Mouse (Mus musculus) left cerebral cortex, postnatal 14 days (tissue): ENCODE results near the gene Eif4ebp2. TPM values are rescaled to one million over a fixed set of nuclear protein-coding genes. Genes with fewer than 3 reads are reported as not detected.
A peak's percentile ranks its signal among the peaks of the same experiment; 100 is the strongest.

ENCODE experiments used
- DNase-seq, 2 experiments: peaks; one replicate each; pipeline ENCODE4 v3.0.0; 2021 to 2022; ENCODE audit warnings: low spot score in 2 of 2, mixed read lengths in 1 of 2
- intact Hi-C: fragments of 180-260 bp; cut with DNase I; formaldehyde crosslinking; loops from one replicate; pipeline ENCODE4 v1.15.1; 2025
- total RNA-seq, 2 experiments: library from RNA; stranded (reverse); gene quantifications; 2 replicates each; pipeline ENCODE4 v1.2.3; 2021

The Eif4ebp2 gene
- total RNA-seq, 2 experiments from 2014 or later: 43.0 to 45.8 TPM

DNA sequence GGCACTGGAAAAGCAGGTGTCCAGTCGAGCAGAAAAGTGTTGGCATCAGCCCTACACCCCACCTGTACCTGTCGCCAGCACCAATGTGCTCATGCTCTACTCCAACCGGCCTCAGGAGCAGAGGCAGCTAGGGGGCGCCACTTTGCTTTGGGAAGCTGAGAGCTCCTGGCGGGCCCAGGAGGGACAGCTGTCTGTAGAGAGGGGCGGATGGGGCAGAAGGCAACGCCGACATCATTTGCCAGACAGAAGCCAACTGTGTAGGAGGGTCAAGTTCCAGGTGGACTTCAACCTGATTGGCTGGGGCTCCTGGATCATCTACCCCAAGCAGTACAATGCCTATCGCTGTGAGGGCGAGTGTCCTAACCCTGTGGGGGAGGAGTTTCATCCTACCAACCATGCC lies 29.2 kb downstream of the Eif4ebp2 start:
- DNase-seq: no peak
- intact Hi-C loops: no loop called here

DNA sequence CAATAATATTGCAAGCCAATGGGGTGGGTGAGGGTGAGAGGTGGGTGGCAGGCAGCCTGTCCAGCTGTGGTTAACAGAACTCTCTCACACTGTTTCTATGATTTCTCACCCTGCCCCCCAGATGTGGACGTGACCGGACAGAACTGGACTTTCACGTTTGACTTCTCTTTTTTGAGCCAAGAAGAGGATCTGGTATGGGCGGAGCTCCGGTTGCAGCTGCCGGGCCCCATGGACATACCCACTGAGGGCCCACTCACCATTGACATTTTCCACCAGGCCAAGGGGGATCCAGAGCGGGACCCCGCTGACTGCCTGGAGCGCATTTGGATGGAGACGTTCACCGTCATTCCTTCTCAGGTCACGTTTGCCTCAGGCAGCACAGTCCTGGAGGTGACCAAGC lies 29.6 kb downstream of the Eif4ebp2 start:
- intact Hi-C loops: no loop called here
- no peak for DNase-seq

DNA sequence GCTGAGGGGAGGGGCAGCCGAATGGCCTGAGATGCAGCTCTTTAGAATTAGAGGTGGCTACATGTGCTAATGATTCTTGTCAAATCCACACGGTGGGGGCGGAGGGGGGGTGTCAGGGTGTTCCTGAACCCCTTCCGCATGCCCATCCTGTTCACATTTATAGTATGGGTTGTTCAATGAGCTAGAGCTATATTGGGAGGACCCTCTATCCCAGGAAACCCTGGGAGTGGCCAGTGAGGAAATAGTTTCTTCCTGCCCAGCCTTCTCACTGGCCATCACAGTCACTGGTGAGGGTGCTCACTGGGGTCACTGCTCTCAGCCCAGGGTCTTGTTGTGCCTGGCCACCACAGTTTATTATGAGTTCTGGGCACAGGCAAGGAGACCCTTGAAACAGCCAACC lies 32.5 kb downstream of the Eif4ebp2 start:
- DNase-seq: no peak
- intact Hi-C loops: no loop called here

DNA sequence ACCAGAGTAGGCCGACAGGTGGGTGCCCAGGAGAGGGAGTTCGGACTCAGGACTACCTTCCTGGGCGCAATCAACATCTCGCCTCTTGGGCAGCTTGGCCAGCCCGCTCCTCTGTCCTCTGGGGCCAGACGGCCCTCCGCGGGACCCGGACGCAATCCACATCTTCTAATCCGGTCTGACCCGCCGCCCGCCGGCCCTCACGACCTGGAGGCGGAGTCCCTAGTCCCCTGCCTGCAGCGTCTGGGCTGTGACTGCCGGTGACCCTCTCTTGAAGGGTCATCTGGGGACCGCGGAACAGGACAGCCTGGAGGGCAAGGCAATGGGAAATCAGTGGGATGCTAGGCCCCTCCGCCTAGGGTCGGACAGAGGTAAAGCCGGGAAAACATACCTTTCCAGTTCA lies 33.3 kb downstream of the Eif4ebp2 start:
- intact Hi-C loops: no loop called here
- no peak for DNase-seq

DNA sequence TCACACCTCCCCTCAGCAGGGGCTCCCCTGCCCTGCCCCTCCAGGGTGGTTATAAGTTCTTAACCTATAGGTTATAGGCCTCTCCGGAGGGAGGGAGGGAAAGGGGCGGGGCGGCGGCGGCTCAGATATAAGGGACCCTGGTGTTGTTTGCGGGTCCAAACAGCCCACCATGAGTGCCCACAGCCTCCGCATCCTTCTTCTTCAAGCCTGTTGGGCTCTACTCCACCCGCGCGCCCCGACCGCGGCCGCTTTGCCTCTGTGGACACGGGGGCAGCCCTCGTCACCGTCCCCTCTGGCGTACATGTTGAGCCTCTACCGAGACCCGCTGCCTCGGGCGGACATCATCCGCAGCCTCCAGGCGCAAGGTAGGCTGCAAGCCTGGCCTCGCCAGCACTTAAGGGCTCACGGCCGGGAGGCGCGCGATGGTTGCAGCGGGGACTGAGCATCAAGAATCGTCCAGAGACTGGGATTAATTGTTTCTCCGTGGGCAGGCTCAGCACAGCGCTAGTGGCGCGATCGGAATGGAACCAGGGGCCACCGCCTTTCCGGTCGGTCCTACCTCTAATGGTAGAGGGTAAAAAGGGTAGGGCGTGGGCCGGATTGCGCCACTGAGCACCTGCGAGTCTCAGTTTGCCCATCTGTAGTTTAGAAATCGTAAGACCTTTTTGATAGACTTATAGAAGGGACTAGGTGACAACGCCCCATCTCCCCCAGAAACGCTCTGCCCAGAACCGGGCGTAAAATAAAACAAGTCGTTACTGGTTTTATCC lies 34.1 kb downstream of the Eif4ebp2 start:
- intact Hi-C loops: no loop called here

DNA sequence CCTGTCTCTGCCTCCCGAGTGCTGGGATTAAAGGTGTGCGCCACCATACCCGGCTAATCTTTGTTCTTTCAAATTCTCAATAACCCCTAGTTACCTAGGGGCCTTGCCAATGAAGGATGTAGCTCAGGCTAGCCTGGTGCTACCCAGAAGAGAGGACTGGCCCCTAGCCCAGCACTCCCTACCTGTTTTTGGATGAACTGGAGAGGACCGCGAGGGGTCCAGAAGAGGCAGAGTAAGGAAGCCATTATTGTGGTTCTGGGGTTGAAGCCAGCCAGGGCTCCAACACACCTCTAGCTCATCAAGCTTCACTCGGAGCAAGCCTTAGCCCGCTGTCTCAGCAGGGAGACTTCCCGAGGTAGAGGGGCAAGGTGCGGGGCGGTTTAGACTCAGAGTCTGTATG lies 34.8 kb downstream of the Eif4ebp2 start, which contains the start of gene Nodal:
Nodal (plus strand) TSS at position 301 of the 400 bp plus-strand sequence.
- DNase-seq: no peak
- intact Hi-C loops: no loop called here

More for the DNA sequence above, 34.1 kb downstream of the Eif4ebp2 start:
- no peak for DNase-seq

DNA sequence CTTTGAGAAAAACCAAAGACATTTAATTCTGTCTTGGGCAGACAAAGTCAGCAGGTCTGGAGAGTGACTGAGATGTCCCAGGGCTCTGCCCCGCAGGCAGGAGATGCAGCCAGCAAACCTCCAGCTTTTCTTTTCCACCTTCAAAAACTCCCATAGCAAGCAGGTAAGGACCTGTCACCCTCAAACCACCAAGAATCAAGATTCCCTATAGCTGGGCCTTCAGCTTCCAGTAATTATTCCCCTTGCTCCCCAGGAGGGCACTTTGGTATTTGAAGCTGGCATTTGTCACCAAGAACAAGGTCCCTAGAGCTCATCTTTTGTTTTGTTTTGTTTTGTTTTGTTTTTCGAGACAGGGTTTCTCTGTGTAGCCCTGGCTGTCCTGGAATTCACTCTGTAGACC lies 35.4 kb downstream of the Eif4ebp2 start:
- intact Hi-C loops: no loop called here

DNA sequence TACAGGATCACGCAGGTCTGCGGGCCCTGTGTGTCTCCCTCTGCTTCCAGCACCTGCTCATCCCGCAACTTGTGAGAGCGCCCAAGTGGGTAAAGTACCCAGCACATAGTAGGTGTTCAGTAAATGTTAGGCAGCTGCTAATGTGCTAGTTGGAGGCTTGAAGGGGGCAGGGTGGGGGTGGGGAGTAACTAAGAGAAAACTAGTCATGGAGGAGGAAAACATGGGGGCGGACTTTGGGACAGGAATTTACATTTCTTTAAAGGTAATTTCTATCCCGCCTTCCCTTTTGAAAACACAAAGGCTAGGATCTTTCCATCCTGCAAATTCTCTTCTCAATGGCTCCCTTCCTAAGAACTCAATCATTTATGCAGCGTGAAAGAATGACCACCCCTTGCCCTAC lies 35.9 kb downstream of the Eif4ebp2 start:
- DNase-seq: no peak
- intact Hi-C loops: no loop called here

More for the DNA sequence above, 35.4 kb downstream of the Eif4ebp2 start:
- no peak for DNase-seq

DNA sequence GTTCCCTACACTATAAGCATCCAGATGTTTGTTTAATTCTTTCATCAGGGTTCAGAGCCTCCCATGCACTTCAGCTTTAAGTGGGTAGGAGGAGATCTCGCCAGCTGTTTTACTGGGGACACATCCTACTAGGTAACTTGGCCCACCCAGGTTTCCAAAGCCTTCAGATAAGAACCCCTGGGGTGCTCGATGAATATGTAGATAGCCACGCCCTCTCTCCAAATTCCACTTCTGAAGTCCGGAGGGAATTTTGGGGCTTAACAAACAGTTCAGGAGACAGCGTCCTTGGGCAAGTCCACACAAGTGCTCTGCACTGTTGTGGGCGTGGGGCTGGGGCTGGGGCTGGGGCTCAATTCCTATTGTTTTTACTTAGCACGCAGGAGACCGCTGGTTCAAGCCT lies 36.6 kb downstream of the Eif4ebp2 start:
- intact Hi-C loops: no loop called here
- no peak for DNase-seq

DNA sequence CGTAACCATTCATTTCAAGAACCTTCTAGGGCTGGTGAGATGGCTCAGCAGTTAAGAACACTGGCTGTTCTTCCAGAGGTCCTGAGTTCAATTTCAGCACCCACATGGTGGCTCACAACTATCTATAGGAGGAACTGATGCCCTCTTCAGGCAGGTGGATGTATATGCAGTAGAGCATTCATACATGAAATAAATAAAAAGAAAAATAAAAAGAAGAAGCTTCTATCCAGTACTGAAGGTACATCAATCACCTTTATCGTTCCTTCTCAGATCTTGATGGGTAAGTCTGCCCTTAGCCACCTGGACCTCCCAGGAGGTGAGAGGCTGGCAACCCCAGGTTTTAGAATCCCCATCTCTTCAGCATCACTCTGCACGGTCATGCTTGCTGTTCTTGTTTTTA lies 37.2 kb downstream of the Eif4ebp2 start:
- intact Hi-C loops: no loop called here

DNA sequence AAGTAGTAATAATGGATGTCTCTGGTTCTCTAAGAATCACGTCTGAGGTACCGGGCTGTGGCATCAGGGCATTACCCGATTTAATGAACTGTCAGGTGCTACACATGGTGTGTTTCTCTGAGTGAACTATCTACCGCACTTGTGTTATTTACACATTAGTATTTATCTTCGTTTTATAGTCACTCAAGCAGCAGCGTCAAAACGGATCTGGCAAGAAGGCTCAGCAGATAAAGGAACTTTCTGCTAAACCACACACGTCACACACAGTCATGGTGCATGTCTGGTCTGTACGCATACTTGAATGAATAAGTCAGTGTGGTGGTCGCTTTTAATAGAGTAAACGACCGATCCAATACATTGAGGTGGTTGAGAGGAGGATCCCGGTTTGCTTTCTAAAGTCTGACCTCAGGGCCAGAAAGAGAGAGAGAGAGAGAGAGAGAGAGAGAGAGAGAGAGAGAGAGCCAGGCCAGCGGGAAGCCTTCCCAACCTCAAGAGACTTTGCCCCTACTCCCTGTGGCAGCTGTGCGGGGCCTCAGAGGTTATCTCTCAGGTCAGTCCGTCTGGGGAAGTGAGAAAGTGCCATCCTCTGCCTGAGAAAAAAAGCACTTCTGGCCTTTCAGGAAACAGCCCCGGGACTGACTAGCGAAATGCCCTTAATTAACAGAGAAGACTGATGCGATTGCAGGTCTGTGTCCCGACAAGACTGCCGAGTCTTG lies 39.4 kb downstream of the Eif4ebp2 start:
- DNase-seq: no peak
- intact Hi-C loops: no loop called here

More for the DNA sequence above, 37.2 kb downstream of the Eif4ebp2 start:
- DNase-seq: no peak

DNA sequence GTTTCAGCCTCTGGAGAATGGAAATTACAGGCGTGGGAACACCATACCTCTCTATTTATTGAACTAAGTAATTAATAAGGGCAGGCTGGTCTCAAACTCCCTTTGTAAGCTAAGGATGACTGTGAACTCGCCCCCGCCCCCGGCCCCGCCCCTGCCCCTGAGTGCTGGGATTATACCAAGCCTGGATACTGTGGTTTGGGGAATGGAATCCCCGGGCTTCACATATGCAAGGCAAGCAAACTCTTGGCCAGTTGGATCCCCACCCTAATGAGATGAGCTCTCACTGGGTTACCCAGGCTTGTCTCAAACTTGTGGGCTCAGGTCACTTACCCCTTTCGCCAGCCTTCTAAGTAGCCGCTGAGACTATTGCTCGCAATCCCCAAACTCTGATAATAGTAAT lies 42.3 kb downstream of the Eif4ebp2 start:
- DNase-seq: no peak
- intact Hi-C loops: no loop called here

DNA sequence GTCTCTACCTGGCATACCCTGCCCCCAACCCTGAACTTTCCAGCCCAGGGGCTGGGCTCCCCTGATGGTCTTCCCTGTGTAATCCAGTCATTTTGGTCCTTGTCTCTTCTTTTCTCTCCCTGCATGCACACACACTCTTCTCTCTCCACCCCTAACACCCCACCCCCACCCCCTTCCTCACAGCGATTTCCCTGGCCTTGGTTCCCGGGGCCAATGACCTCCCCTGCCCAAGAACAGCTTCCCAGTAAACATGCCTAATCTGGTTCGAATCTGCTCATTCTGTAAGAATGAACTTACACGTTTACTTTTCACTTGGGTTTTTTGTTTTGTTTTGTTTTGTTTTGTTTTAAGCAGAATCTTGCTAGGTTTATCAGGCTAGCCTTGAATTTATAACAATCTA lies 42.7 kb downstream of the Eif4ebp2 start:
- intact Hi-C loops: no loop called here
- no peak for DNase-seq

DNA sequence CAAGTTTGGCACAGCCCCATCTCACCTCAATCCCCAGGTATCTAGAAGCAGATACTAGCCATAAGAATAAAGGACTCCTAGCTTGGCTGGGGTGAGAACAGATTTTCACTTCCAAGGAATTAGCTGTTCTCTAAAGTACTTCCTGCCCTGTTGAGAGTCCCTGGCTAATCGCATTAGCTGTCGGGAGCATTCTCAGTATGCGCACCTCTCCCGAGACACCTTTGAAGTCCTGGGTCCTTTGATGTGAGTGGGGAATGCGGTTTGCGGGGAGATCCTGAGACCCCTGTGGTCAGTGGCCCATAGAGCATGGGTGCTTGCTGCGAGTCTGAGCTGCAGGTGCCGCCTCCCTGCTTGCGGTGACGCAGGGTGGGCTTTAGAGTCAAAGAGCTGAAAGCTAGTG lies 46.5 kb downstream of the Eif4ebp2 start:
- intact Hi-C loops: no loop called here
- no peak for DNase-seq

DNA sequence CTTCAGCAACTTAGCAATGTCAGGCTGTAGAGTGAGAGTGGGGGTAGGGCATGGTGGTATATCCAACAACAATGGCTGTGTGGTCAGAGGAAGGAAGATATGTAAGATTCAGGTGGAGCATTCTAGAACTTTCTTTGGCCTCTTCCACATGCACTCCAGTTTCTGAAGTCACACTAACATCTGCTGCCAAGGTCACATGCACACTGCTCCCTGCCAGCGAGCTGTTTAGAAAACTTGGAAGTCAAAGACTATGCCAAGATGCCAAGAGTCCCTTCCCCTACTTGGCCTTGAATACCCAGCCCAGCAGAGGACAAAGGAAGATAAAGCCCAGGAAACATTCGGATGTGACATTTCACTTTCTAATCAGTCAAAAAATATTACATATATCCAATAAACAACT lies 49.5 kb downstream of the Eif4ebp2 start:
- DNase-seq: no peak
- intact Hi-C loops: loop anchor here (5.0 kb wide), 1 partner anchor 206 kb away; no protein-coding TSS in a partner anchor

DNA sequence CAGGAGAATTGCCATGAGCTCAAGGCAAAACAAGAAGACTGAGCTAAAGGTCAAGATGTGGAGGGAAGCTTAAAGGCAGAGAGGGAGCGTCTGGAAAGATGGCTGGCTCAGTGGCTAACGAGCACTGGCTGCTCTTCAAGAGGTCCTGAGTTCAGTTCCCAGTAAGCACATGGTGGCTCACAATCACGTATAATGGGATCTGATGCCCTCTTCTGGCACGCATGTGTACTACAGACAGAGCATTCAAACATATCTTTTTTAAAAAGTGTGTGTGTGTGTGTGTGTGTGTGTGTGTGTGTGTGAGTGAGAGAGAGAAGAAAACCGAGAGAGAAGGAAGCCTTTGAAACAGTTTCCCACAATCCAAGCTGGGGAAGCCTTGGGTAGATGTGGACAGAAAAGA lies 50.0 kb downstream of the Eif4ebp2 start:
- intact Hi-C loops: loop anchor here (5.0 kb wide), 1 partner anchor 205 kb away; no protein-coding TSS in a partner anchor
- no peak for DNase-seq

DNA sequence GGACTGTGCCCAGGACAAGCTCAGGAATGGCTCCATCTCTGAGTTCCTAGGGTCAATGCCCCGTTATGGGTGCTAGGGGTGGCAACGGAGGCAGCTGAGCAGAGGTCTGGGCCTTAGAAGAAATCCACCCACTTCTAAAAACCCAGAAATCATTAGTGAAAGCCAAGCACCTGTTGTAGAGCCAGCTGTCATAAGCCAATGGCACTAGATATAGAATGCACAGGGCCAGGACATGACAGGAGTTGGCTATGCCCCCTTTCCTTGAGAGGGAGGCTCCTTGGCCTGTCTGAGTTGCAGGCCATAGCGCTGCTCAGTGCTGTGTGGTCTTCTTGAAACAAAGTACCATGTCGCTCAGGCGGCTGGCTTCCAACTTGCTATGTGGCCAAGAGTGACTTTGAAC lies 52.1 kb downstream of the Eif4ebp2 start:
- DNase-seq: no peak
- intact Hi-C loops: loop anchor here (5.0 kb wide), 1 partner anchor 203 kb away; no protein-coding TSS in a partner anchor

DNA sequence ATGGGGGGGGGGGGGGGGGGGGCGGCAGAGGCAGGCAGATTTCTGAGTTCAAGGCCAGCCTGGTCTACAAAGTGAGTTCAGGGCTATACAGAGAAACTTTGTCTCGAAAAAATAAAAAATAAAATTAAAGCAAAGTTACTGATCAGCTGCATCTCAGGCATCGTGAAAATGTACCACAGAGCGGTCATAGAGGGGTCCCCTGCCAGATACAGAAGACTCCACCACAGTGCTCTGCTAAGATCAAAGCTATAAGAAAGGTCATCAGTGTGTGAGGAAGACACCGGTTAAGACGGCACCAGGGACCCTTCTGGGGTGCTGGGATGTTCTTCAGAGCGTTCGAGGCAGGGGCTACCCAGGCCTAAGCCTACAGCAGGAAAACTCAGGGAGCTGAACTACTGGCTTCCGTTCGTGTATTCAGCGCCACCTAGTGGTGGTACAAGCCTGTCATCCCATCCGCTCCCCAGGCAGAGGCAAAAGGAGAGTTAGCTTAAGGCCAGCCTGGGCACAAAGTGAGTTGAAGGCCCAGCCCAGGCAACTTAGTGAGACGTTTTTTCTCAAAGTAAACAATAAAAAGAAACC lies 53.2 kb downstream of the Eif4ebp2 start:
- peak; percentile 77 to 81 for DNase-seq
- intact Hi-C loops: loop anchor here (2.0 kb wide), 1 partner anchor 58 kb away; no protein-coding TSS in a partner anchor

DNA sequence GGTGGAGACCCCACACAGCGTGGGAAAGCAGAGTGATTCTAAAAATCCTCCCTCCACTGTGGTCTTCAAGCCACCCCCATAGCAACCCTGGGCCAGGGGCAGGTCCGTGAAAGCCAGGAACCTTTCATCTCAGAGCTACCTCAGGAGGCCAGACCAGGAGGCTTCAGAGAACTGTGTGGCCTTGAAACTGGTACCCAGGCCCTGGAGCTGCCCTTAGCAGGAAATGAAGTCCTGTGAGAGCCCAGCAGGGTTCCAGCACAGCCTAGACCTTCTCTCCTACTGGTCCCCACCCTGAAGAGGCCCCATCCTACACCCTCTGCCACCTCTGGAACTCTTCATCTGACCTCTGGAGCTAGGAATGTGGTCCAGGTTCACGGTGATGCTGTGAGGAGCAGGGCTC lies 54.3 kb downstream of the Eif4ebp2 start:
- intact Hi-C loops: loop anchor here (2.0 kb wide), 1 partner anchor 57 kb away; no protein-coding TSS in a partner anchor
- no peak for DNase-seq

DNA sequence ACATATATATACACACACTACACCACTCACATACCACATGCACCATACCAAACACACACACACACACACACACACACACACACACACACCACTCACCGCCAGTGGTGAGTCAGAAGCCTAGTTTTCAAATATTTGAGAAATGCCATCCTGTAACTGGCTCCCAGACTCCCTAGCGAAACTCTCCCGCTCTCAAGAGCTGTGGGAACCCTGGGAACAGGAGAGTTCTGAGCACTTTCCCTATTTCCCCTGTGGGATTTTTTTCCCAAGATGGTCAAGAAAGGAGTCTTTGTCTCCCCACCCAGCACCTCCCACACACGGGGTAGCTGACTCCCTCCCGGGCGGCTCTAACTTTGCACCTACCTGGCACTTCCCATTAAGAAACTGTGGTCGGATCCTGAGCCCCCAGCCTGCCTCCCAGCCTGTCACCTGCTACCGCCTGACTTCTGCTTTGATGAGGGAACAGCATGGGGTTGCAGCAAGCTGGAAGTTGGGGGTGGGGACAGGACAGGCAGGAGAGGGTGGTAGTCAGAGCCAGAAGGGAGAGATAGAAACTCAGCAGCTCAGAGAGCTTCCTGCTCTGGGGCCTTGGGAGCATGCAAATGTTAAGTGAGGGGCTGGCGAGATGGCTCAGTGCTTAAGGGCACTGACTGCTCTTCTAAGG lies 57.9 kb downstream of the Eif4ebp2 start:
- intact Hi-C loops: no loop called here
- DNase-seq: peak in 1 of 2 experiments; percentile 73
